Mouse (Mus musculus): ENCODE measurements around the gene Bcl9.

Bcl9 gene

DNA sequence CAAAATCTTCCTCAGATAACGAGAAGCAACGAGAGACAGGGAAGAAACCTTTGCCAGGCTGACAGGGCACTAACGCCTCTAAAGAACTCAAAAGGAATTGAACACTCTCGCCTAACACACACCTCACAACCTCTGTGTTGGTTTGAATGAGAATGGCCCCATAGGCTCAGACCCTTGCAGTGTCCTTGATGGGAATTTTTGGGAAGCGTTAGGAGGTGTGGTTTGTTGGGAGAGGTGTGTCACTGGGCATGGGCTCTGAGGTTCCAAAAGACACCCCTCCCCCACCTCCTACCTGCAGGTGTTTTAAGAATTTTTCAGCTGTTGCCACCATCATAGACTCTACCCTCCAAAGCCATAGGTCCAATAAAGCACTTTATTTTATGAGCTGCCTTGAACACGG lies 118.8 kb downstream of the Bcl9 start:
- no peak for DNase-seq (ENCODE audit: low read depth, low spot score)

DNA sequence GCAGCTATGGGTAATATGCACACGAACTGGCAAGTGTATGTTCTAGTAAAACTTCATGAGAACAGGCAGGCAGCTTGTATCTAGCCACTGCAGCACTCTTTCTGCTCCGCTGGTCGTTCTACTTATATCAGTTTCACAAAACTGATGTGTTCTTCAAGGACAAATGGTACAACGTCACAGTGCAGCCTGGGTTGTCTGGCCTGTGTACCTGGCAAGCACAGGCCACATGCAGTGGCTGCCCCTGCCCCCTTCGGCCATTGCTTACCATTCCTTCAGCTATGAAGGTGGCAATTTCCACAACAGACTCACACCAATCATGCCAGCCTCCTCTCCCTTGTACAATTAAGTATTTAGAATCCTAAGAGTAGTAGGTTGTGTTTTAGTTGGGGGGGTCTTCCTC lies 125.1 kb downstream of the Bcl9 start:
- DNase-seq (ENCODE audit: low read depth, low spot score), result no peak

DNA sequence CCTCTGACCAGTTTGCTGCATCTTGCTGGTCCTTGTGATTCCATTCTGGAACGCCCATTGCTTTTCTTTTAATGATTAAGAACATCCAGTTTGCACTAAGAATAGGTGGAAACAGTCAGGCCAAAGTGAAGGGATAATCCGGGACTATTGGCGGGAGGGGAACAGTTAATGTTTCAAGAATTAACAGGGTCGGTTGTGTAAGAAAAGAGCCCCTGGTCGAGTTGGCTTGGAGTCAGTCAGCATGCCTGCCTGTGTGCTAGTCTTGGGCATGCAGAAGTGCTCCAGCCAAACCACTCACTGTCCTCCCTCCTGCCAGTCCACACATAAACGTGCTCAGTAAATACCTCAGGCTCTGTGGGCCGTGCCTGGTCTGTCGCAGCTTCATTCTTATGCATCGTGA lies 125.5 kb downstream of the Bcl9 start:
- DNase-seq (ENCODE audit: low read depth, low spot score), result no peak

DNA sequence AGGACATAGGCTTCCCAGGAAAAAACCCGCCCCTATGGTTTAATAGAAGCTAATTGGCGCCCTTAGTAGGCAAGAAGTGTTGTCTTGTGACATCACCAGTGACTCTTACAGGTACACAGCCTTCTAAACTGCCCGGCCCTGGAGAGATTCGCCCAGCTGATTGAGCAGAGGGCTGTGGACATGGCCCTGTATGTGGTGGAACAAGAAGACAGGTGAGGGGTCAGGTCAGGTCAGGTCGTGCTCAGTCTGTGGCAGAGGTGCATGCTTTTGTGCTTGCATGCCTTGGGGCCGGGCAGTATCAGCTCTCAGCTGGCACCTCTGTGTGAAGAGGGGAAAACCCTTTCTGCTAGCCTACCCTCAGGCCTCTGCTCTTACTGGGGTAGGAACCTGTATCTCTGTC lies 126.2 kb downstream of the Bcl9 start:
- DNase-seq (ENCODE audit: low read depth, low spot score), result no peak

DNA sequence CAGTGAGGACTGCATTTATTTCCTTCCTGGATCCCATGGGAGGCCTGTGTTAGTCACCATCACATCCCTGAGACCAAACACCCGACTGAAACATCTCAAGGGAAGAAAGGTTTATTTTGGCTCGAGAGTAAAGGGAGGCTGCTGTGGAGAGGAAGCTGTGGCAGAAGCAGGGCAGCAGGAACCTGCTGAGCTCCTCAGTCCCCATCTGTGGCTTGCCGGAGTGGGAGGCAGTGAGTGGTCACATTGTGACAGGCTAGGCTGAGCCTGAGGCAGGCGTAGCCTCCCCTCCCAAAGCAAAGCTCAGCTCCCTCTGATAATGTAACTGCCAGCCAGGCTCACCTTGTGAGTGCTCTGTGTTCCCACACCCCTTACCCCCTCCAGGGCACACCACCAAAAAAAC lies 130.6 kb downstream of the Bcl9 start:
- no peak for DNase-seq (ENCODE audit: low read depth, low spot score)

DNA sequence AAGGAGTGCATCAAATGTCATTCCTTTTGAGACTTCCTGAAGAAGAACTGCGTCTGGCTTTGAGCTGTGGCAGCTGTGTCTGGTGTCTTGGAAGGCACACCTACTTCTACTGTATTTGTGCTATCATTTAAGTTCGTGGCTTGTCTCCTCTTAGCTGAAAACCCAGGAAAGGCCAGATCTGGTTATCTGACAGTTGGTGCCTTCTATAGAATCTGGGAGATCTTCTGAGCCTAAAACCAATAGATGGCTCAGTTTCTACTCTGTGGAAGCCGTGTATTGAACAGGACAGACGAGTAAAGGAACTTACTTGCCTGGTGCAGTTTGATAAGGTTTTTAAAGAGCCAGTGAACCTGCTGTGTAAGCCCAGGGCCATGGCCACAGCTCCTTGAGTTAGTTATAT lies 133.2 kb downstream of the Bcl9 start:
- DNase-seq (ENCODE audit: low read depth, low spot score), result no peak

DNA sequence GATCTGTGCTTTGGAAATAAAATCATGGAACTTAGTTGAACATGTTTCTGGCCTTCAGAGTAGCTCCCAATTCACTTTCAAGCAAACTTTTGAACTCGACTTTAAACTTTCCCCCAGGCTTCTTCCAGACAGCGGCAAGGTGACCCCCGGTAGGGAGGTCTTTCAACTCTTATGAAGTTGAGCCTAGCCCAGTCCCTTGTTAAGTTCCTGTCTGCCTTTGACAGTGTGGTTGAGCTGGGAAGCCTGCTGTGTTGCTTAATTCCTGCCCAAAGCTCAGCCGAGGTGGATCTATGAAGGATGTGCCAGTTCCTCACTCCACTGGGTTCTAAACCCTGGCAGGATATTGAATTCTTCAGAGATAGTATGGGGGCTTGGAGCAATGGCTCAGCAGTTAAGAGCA lies 135.9 kb downstream of the Bcl9 start:
- no peak for DNase-seq (ENCODE audit: low read depth, low spot score)

DNA sequence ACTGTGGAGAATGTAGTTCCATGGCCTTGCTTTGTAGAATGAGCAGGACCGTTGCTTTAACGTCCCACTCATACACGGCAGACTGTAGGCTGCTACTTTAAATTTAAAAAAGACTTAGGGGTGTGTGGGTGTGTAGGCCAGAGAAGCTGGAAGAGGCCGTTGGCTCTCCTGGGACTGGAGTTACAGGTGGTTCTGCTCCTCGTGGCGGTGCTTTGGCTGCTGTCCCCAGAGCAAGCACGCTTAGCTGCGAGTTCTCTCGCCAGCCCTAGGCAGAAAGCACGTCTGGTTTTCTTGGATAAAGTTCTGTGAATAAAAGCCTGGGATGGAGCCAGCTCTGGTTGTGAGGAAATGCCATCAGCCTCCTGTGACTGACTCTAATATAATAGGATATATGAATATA lies 136.8 kb downstream of the Bcl9 start:
- no peak for DNase-seq (ENCODE audit: low read depth, low spot score)

DNA sequence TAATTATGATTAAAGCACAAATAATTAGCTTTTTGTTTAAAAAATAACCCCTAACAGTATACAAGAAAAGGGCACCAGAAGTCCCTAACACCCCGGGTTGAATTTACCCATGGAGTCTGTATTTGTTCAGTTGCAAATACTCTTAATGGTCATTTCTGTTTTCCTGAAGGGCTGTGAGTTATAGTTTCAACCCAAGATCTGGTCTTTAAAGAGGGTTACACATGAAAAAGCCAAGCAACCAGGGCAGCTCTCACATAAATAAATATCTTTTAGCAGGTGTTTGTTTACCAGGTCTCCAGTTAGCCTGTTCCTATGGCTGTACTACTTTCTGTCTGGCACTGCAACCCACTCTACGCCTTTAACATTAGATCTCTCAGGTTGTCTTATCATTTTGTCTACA lies 137.7 kb downstream of the Bcl9 start:
- no peak for DNase-seq (ENCODE audit: low read depth, low spot score)

DNA sequence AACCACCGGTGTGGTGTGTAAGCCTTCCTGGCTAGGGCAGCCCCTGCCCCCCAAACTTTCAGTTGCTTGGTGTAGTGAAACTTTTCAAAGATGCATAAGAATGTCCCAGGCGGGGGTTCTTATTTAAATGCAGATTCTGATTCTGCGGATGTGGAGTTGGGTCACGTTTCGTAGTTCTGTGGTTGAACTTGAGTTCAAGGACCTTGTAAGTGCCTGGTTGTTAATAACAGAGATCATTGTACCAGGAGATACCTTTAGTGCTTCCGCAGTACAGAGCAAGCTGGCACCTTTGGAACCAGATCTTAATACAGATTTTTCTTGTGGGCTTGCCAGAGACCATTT lies 138.2 kb downstream of the Bcl9 start:
- DNase-seq (ENCODE audit: low read depth, low spot score), result no peak

DNA sequence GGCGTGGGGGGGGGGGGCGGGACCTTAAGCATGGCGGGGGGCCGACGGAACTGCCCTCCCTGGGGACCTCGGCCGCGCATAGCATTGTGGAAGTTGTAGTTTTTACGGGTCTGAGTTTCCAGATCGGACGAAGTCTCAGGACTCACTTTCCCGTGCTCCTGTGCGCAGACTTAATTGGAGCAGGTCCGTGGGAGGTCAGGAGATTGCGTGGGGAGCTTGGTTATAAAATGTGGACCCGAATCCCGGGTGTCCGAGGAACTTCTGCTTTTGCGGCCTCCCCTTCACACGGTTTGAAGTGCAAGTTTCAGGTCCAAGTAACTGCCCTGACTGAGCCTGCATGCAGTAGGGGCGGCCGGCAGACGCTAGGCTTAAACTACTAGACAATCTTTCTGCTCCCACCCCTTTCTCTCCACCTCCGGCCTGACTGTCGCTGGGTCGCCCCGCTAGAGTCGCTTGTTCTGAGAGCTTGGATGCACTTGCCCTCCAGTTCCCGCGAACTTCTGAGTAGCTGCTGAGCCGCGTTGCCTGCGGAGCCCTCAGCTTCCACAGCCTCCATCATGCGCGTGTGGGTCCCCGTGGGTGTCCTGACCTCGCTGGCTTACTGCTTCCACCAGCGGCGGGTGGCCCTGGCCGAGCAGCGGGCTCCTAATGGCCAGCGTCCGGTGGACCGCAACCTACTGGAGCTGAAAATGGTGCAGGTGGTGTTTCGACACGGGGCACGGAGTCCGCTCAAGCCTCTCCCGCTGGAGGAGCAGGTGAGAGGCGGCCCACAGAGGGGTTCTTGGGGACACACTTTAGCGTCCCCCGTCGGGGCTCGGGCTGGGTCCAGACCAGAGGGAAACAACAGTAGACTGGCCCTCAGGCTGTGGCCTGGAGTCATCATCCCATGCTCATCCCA lies 138.9 kb downstream of the Bcl9 start, which contains the start of gene Acp6:
TSS of gene Acp6 (plus strand) at position 167 of the 898 bp plus-strand sequence.
- DNase-seq (ENCODE audit: low read depth, low spot score), result peak; percentile 79

DNA sequence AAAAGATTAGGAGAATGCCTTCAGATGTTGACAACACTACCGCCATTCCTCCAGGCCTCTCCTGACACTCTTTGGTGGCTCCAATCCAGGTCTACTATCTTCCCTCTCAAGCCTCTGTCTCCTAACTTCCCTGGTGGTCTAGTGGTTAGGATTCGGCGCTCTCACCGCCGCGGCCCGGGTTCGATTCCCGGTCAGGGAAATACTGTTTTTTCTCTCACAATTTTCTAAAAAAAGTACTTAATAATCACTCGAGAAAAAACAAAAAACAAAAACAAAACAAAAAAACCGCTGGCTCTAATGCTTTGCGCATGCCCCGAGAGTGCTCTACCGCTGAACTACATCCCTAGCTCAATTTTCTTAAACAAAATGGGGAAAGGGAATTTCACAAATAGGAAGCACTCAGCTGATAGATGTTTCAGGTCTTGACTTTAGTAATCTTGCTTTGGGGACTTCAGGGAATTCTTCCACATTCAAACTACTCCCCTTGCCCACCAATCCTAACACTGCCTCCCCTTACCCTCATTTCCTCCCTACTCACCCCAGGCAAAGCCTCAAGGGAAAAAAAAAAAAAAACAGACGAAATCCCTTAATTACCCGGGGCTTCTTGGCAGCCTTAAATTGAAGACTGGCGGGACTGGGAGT lies 139.6 kb downstream of the Bcl9 start:
- DNase-seq (ENCODE audit: low read depth, low spot score), result peak; percentile 64

DNA sequence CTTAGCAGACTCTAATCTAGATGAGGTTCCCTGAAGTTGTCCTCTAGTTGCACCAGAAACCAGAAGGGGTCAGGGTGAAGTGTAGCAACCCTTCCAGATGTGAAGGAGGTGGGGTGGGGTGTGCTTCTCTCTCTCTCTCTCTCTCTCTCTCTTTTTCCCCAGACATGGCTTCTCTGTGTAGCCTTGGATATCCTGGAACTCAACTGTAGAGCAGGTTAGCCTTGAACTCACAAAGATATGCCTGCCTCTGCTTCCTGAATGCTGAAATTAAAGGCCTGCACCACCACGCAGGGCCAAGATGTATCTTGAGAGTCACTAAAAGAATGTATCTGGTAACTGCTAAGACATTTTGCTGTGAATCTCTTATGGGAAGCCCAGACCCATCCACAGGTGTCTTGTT lies 140.4 kb downstream of the Bcl9 start:
- DNase-seq (ENCODE audit: low read depth, low spot score), result no peak

DNA sequence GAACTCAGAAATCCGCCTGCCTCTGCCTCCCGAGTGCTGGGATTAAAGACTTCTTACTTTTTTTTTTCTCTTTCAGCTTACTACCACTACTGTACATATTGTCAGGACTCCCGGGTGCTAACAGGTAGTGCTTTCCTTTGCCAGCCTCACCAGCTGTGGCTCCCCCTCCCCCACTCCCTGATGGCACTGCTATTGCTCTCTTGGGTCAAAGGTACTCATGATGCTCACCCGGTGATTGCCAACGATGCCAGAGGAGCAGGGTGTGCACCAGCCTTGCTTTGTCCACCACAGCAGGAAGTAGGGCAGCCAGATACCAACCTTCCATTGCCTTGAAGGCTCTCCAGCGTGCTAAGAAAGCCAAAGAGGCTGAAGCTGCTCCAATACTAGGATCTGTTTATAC lies 141.3 kb downstream of the Bcl9 start:
- no peak for DNase-seq (ENCODE audit: low read depth, low spot score)
